Mouse (Mus musculus) kidney, adult 11 months (tissue): ENCODE measurements around the gene Inhbb.

Experiments used
- DNase-seq: peaks from one replicate; pipeline ENCODE4 v3.0.0; 2022

Inhbb gene

DNA sequence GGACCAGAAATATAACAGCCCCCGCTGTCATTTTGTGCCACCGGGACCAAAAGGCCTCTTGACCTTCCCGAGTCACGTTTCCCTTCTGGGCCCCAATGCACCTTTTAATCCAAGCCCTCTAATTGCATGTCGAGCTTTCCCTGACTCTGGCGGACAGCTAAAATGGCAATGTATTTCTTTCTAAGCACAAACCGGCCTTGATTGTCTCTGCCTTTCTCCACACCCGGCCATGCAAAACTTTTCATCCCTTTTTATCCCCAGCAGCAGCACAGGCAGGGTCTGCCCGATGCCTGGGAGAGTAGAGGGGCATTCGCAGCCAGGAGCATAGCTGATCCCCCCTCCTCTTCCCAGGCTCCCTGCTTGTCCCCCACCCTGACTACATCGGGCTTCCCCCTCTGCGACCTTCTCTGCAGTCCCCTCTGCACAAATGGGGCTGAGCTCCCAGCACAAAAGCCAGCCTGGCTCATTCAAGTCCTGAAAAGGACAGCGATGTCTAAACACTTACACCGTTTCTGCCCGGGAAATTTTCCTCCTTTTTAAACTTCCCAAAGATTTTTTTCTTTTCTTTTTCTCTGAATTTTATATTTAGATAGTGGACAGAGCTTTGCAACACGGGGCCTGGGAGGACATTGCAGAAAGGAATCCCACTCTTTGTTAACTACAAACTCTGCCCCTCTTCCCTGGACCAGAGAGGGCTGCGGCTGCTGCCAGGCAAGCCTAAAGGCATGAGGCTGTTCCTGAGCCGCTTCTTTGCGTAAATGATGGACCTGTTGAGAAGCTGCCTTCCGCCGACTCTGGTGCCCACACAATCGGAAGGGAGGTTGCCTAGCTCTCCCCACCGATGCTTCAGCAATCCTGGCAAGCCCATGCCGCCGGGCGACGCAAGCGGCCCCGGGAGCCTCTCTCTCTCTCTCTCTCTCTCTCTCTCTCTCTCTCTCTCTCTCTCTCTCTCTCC, 2.6 kb downstream of the Inhbb start:
- DNase-seq, result no peak

GRCm38 (mm10) chr1:119417991-119418390, 4.1 kb downstream of the Inhbb start:
- no peak for DNase-seq

DNA sequence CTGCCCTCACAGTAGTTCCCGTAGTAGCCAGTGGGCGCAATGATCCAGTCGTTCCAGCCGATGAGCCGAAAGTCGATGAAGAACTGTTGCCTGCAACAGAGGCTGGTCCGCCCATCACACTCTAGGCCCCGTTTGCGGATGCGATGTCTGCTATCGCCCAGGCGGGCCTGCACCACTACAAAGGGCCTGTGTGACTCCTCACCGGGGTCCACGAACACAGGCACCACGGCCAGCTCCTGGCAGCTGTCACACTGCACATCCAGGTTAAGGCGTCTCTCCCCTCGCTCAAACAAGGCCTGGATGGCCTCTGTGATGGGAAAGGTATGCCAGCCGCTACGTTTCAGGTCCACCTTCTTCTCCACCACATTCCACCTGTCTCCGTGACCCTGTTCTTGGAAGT, 4.5 kb downstream of the Inhbb start:
- no peak for DNase-seq

- no peak for DNase-seq
These were observed 5.4 kb downstream of the Inhbb start for GRCm38 (mm10) chr1:119416610-119417009.

GRCm38 (mm10) chr1:119416177-119416576, 5.9 kb downstream of the Inhbb start:
- no peak for DNase-seq

- no peak for DNase-seq
These were observed 6.9 kb downstream of the Inhbb start for GRCm38 (mm10) chr1:119415151-119415550.

DNA sequence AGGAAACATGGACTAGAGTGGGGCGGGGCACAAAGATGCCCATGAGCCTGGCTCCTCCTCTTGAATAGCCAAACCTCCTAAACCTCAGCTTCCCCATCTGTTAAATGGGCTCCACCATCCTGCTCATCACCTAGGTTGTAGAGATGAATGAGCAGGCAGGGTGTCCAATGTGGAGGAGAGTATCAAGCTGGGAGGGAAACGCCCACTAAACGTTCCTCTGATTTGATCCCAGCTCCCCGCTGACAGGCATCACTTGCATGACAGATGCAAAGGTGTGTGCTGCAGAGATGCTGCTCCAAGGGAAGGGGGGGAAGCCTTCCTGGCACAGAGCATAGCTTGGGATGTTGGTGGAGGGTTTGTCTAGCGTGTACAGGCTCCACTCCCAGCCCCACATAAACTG, 11.4 kb downstream of the Inhbb start:
- DNase-seq, result no peak

GRCm38 (mm10) chr1:119409599-119410168, 12.4 kb downstream of the Inhbb start:
- no peak for DNase-seq

- DNase-seq, result no peak
These were observed 12.9 kb downstream of the Inhbb start for GRCm38 (mm10) chr1:119409106-119409505.

GRCm38 (mm10) chr1:119407691-119408315, 14.2 kb downstream of the Inhbb start:
- DNase-seq, result peak; percentile 54

DNA sequence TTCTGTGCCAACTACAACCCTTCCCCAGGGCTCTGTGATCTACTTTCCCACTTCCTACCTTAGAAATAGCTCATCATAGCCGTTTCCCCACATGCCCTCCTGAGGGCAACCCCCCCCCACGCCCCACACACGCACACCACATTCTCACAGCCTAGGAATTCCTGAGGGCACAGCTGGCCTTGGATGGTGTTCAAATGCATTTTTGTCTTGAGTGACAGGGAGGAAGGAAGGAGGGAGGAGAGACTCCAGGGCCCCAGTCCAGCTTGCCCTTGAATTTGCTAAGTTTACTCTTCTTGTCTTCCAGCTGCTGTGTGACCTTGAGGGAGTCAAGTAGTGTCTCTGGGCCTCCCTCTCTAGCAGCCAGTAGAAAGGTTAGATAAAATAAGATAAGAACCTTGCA, 17.2 kb downstream of the Inhbb start:
- DNase-seq, result no peak

GRCm38 (mm10) chr1:119404341-119404740, 17.7 kb downstream of the Inhbb start:
- DNase-seq, result no peak

DNA sequence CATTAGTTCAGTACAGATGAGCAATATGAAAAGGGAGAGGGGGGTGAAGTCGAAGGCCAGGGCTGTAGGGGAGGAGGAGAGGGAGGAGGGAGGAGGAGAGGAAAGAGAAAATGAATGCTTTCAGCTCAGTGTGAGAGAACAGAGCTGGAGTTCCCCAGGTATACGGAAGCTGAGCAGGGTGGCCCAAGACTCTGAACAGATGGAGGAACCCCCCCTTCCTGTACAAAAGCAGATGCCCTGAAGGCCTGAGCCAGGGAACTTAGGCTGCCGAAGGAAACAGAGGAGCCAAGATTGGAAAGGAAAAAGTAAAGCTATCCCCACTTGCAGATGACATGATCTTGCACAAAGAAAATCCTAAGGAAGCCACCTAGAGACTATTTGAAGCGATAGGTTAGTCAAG, 20.8 kb downstream of the Inhbb start:
- DNase-seq, result no peak

GRCm38 (mm10) chr1:119398640-119399039, 23.4 kb downstream of the Inhbb start:
- no peak for DNase-seq

- DNase-seq, result no peak
These were observed 24.2 kb downstream of the Inhbb start for GRCm38 (mm10) chr1:119397839-119398238.

DNA sequence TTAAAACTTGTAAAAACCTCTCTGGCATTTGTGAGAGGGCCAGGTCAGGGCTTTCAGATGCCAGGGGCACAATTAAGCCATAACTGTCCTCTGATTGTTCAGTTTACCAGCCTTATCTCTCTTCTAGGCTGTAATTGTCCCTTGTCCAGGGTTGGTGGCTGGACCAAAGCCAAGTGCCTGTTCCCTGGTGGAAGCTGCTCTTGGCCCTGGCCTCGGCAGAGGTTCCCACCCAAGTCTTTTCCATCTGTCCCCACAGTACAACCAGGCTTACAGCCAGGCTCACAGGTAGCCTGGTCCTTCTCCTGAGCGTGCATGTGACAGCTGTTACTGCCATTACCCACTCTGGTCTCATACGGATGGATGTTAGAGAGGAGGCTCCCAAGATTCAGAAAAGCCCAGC, 30.7 kb downstream of the Inhbb start:
- DNase-seq, result no peak

GRCm38 (mm10) chr1:119390676-119391075, 31.4 kb downstream of the Inhbb start:
- DNase-seq, result no peak

DNA sequence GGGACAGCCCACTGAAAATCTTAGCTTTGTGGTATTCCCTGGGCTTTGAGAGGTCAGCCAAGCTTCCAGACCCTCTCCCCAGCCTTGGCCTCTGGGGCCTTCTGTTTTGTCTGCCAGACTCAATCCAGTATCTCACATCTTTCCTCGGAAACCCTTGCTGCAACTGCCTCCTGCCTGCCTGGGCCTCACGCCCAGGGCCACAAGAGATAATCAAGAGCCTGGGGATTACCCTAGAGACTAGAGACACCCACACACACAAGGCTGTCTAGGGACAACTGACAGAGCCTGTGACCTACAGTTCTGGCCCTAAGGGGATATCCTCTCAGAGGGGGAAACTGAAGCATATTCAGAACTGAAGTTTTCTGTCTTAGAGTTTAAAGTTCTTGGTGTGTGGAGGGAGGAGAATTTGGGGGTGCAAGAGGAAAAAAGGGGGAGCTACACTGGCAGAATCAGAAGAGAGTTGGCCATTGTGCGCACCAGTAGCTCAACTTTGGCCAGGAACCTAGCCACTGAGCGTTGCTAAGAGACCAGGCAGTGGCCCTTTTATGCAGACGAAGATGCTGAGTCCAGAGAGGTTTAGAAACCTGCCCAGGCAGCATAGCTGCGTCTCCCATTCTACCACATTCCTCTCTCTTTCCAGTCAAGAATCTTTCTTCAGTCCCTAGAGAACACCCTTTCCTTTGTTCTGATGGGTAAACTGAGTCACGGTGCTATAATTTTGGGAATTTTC, 32.1 kb downstream of the Inhbb start:
- DNase-seq, result no peak

- DNase-seq, result no peak
These were observed 33.2 kb downstream of the Inhbb start for GRCm38 (mm10) chr1:119388664-119389396.

DNA sequence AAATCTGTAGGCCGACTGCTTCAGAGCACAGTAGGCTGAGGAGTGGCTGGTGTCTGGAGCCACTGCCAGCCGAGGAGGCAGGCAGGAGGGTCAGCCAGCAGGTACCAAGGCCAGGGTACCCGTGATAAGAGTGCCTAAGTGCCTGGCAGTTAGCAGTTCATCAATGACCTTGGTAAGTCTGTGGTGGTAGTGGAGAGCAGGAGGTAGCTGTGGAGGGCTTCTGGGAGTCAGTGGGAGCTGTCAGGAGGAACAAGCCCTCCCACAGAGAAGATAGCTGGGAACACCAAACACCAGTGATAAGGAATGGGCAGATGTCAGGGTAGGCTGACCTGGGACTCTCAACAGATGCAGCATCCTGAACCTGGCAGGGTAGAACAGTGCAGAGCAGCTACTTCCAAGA, 35.7 kb downstream of the Inhbb start:
- no peak for DNase-seq

DNA sequence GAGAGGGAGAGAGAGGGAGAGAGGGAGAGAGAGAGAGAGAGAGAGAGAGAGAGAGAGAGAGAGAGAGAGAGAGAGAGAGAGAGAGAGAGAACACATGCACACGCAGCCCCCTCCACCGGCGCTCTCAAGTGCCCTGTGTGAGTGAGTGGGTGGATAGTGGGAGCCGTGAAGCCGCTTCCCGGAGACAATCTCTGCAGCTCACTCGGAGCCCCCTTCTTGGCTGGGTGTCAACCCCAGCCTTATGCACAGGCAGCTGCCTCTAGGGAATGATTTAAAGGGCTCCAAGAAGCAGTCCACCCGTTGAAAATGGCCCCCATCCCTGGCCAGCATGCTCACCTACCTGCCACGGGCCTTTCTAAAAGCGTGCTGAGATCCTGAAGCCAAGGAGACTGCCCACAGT, 38.1 kb downstream of the Inhbb start:
- DNase-seq, result no peak

DNA sequence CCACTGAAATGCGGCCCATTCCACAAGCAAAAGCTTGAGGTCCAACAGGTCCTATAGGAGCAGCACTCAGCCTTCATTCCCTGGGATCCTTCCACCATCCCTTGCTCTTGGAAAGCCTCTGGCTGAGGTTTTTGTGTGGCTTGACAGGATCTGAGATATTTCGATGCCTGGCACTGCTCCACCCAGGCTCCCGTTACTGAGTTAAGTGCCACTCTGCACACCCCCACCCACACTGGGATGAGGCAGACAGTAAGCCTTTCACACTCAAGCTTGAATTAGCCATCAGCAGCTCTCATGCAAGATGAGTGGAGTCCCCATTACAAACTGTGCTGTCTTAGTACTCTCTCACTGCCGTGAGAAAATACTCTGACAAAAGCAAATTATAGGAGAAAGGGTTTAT, 41.4 kb downstream of the Inhbb start:
- no peak for DNase-seq

DNA sequence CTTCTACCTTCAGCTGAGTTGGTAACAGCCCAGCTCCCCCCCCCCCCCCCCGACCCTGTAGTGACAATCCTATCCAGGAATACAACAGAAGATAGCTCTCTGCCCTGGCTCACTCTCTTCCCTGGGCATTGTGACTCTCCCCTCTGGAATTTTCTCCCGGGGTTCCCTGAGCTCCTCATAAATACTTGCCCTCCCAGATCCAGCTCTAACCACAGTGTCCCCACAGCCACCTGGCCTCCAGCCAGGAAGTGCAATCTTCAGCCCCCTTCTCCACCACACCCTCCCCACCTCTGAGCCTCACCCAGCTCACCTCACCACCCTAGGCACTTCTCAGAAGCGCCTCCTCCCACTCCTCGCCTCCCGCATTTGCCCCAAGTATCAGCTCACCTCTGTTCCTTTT, 46.7 kb downstream of the Inhbb start:
- DNase-seq, result no peak
